Mouse (Mus musculus): ENCODE results near the gene Csrp2. TPM values are rescaled to one million over a fixed set of nuclear protein-coding genes. Genes with fewer than 3 reads are reported as not detected.

The Csrp2 gene
- polyA plus RNA-seq, 1 experiment: 9.7 TPM

DNA sequence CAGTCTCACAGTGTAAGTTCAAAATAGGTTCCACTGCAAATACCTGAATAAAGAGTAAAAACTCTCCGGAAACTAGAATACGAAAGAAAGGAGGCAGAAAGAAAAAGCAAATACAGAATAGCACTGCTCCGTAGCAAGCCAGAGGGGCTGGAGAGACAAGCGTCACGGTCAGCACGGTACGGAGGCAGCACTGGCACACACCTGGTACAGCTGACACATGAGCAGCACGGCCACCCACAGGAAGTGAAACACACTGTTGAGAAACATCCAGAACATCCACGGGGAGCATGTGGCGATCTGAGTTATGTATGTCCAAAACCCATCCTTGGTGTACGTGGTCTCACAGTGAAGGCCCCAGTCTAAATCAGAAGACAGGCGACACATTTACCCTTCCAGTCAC lies 26.4 kb downstream of the Csrp2 start:
- H3K27me3 ChIP-seq (ENCODE audit: control insufficient read depth, insufficient read depth, low read length): no peaks in the 10 kb centered on the region
- no peaks in the 10 kb centered on the region for H3K4me1 ChIP-seq (ENCODE audit: control insufficient read depth, insufficient read depth, insufficient read length)
- TF ChIP-seq POLR2A (IDR thresholded peaks at IDR 0.05; ENCODE audit: low read depth, low read length) (no peak), CTCF (IDR thresholded peaks at IDR 0.05; ENCODE audit: extremely low read depth, insufficient read depth, insufficient read length, insufficient replicate concordance) (no peak)
- no peak overlapping the region for H3K27ac ChIP-seq (ENCODE audit: insufficient read depth, low read length)
- DNase-seq (ENCODE audit: low read depth in 1 of 2, low spot score in 2 of 2): no peak
- peaks cover 23% of the 10 kb centered on the region for H3K36me3 ChIP-seq (ENCODE audit: control insufficient read depth, insufficient read depth, low read length)
- WGBS: 66% methylated on average over 12 of the region's 12 CpGs
- H3K4me3 ChIP-seq (ENCODE audit: extremely low read depth, insufficient read depth, insufficient read length): no peak overlapping the region

DNA sequence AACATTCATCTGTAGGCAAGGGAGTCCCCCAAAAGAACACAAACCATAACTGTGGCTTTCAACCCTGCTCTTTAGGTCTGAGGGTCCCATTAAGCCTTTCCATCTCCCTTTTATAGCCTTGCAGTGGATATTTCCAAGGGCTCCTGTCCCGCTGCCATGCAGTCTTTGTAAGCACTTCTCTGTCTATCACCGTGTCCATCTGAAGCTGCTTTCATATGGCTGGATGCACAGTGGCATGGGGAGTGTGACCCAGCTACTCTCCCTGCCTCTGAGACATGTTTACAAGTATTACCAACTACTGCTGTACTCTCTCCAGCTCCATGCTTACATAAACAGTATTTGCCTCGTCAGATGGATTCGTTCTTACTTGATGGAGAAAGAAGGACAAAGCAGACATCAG lies 28.0 kb downstream of the Csrp2 start:
- WGBS: 94% methylated on average over 4 of the region's 4 CpGs
- DNase-seq (ENCODE audit: low read depth in 1 of 2, low spot score in 2 of 2): no peak
- H3K27me3 ChIP-seq (ENCODE audit: control insufficient read depth, insufficient read depth, low read length): no peaks in the 10 kb centered on the region
- peaks cover 22% of the 10 kb centered on the region for H3K36me3 ChIP-seq (ENCODE audit: control insufficient read depth, insufficient read depth, low read length)
- H3K4me1 ChIP-seq (ENCODE audit: control insufficient read depth, insufficient read depth, insufficient read length): no peaks in the 10 kb centered on the region; the same call in 1 of the 2 replicates
- H3K27ac ChIP-seq (ENCODE audit: insufficient read depth, low read length): no peak overlapping the region
- no peak overlapping the region for H3K4me3 ChIP-seq (ENCODE audit: extremely low read depth, insufficient read depth, insufficient read length)
- TF ChIP-seq CTCF (IDR thresholded peaks at IDR 0.05; ENCODE audit: extremely low read depth, insufficient read depth, insufficient read length, insufficient replicate concordance) (no peak), POLR2A (IDR thresholded peaks at IDR 0.05; ENCODE audit: low read depth, low read length) (no peak)

DNA sequence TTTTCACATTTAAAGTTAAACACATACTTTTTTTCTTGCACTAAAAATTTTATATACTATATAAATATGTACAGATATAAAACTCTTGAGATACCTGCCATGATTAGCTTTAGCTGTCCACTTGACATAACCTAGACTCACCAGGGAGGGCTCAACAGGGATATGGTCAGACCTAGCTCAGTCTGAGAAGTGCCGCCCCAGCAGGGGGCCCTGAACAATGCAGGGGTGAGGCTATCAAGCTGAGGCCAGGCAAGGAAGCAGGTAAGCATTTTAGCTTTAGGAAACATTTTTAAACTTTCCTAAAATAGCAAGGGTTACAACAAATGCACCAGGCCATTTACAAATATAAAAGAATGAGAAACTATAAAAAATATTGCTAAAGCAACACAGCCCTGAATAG lies 31.5 kb downstream of the Csrp2 start:
- no peak overlapping the region for H3K27ac ChIP-seq (ENCODE audit: insufficient read depth, low read length)
- no peaks in the 10 kb centered on the region for H3K27me3 ChIP-seq (ENCODE audit: control insufficient read depth, insufficient read depth, low read length)
- DNase-seq (ENCODE audit: low read depth in 1 of 2, low spot score in 2 of 2): no peak
- no peak overlapping the region for H3K4me3 ChIP-seq (ENCODE audit: extremely low read depth, insufficient read depth, insufficient read length)
- TF ChIP-seq POLR2A (IDR thresholded peaks at IDR 0.05; ENCODE audit: low read depth, low read length): no peak
- H3K36me3 ChIP-seq (ENCODE audit: control insufficient read depth, insufficient read depth, low read length): peaks cover 14% of the 10 kb centered on the region
- 95% methylated on average over 1 of the region's 1 CpGs for WGBS
- H3K4me1 ChIP-seq (ENCODE audit: control insufficient read depth, insufficient read depth, insufficient read length): no peaks in the 10 kb centered on the region; the same call in 1 of the 2 replicates

DNA sequence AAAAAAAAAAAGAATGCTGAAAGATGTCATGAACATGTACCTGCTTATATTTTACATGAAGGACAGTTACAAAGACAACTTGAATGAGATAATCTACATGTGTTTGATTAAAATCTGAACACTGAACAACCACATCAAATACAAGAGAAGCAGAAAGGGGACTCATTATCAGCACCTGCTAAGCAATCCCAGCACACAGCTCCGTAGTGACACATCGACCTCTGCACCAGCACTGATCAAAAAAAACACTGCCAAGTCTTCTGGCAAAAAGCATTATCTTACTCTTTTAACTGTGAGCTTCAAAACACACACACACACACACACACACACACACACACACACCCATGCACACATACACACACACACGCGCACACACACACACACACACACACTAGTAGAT lies 32.2 kb downstream of the Csrp2 start:
- no peak for DNase-seq (ENCODE audit: low read depth in 1 of 2, low spot score in 2 of 2)
- H3K4me1 ChIP-seq (ENCODE audit: control insufficient read depth, insufficient read depth, insufficient read length): no peaks in the 10 kb centered on the region; the same call in 1 of the 2 replicates
- no peak for TF ChIP-seq CTCF (IDR thresholded peaks at IDR 0.05; ENCODE audit: extremely low read depth, insufficient read depth, insufficient read length, insufficient replicate concordance)
- TF ChIP-seq POLR2A (IDR thresholded peaks at IDR 0.05; ENCODE audit: low read depth, low read length): no peak
- no peak overlapping the region for H3K27ac ChIP-seq (ENCODE audit: insufficient read depth, low read length)
- WGBS: 80% methylated on average over 4 of the region's 4 CpGs
- H3K36me3 ChIP-seq (ENCODE audit: control insufficient read depth, insufficient read depth, low read length): peaks cover 15% of the 10 kb centered on the region
- H3K27me3 ChIP-seq (ENCODE audit: control insufficient read depth, insufficient read depth, low read length): no peaks in the 10 kb centered on the region
- H3K4me3 ChIP-seq (ENCODE audit: extremely low read depth, insufficient read depth, insufficient read length): no peak overlapping the region

DNA sequence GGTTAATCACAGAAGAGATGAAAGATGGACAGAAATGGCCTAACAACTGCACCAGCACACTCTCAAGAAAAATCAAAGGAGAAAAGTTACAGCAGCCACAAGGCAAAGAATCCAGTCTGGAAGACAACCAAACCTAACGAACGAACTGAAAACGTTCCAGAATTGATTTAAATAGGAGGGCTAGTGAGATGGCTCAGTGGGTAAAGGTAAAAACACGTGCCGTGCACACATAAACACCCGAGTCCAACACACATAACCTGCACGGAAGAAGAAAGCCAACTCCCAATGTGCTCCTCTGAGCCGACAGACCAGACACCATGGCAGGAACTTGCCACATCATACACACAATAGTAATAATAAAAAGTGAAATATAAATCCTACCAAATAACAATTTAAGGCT lies 32.7 kb downstream of the Csrp2 start:
- WGBS: 93% methylated on average over 8 of the region's 8 CpGs
- TF ChIP-seq POLR2A (IDR thresholded peaks at IDR 0.05; ENCODE audit: low read depth, low read length): no peak
- TF ChIP-seq CTCF (IDR thresholded peaks at IDR 0.05; ENCODE audit: extremely low read depth, insufficient read depth, insufficient read length, insufficient replicate concordance): no peak
- H3K27me3 ChIP-seq (ENCODE audit: control insufficient read depth, insufficient read depth, low read length): no peaks in the 10 kb centered on the region
- H3K4me3 ChIP-seq (ENCODE audit: extremely low read depth, insufficient read depth, insufficient read length): no peak overlapping the region
- H3K4me1 ChIP-seq (ENCODE audit: control insufficient read depth, insufficient read depth, insufficient read length): no peaks in the 10 kb centered on the region; the same call in 1 of the 2 replicates
- H3K27ac ChIP-seq (ENCODE audit: insufficient read depth, low read length): no peak overlapping the region
- DNase-seq (ENCODE audit: low read depth in 1 of 2, low spot score in 2 of 2): no peak
- peaks cover 15% of the 10 kb centered on the region for H3K36me3 ChIP-seq (ENCODE audit: control insufficient read depth, insufficient read depth, low read length)

DNA sequence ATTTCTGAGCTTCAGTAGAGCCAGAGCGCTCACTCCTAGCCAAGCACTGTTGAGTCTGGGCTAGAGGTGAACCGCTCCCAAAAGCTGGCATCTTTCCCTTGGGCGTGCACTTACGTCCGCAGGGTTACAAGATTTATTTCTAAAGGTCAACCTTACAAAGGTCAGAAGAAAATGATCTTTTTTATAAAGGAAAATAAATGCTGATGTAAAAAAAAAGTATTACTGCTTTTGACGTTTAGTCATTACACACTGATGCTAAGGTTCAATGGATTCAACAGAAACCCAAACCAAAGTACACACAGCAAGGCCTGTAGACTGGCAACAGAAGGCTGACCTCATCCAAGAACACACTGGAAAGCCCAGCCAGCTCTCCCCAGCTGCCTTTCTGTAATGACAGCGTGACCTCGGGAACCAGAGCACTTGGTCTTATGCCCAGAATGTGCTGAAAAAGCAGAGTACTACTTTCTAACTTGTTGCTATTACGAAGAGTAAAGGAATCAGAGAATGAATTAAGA lies 33.4 kb downstream of the Csrp2 start:
- no peaks in the 10 kb centered on the region for H3K27me3 ChIP-seq (ENCODE audit: control insufficient read depth, insufficient read depth, low read length)
- 87% methylated on average over 9 of the region's 9 CpGs for WGBS
- TF ChIP-seq POLR2A (IDR thresholded peaks at IDR 0.05; ENCODE audit: low read depth, low read length) (no peak), CTCF (IDR thresholded peaks at IDR 0.05; ENCODE audit: extremely low read depth, insufficient read depth, insufficient read length, insufficient replicate concordance) (no peak)
- H3K27ac ChIP-seq (ENCODE audit: insufficient read depth, low read length): no peak overlapping the region
- H3K4me1 ChIP-seq (ENCODE audit: control insufficient read depth, insufficient read depth, insufficient read length): no peaks in the 10 kb centered on the region; the same call in 1 of the 2 replicates
- peaks cover 12% of the 10 kb centered on the region for H3K36me3 ChIP-seq (ENCODE audit: control insufficient read depth, insufficient read depth, low read length)
- H3K4me3 ChIP-seq (ENCODE audit: extremely low read depth, insufficient read depth, insufficient read length): no peak overlapping the region
- no peak for DNase-seq (ENCODE audit: low read depth in 1 of 2, low spot score in 2 of 2)

DNA sequence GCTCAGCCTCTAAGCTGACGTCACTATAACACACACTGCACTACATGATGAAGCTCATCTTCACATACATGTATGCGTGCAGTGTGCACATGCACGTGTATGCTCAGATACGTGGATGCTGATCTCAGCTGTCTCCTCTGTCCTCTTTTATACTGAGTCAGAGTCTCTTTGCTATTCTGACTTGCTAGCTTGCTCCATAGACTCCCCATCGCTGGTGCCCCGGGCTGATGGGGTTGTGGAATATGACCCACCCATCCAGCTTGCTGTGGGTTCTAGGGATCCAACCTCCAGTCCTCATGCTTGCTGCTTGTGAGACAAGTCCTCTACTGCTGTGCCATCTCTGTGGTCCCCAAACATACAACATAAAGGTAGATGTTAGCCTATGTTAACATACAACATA lies 39.3 kb downstream of the Csrp2 start:
- Histone ChIP-seq H3K36me3 (ENCODE audit: control insufficient read depth, insufficient read depth, low read length) (peaks cover 18% of the 10 kb centered on the region), H3K4me3 (ENCODE audit: extremely low read depth, insufficient read depth, insufficient read length) (no peak overlapping the region), H3K4me1 (ENCODE audit: control insufficient read depth, insufficient read depth, insufficient read length) (no peaks in the 10 kb centered on the region), H3K27ac (ENCODE audit: insufficient read depth, low read length) (no peak overlapping the region), H3K27me3 (ENCODE audit: control insufficient read depth, insufficient read depth, low read length) (no peaks in the 10 kb centered on the region)
- 95% methylated on average over 6 of the region's 6 CpGs for WGBS
- no peak for TF ChIP-seq POLR2A (IDR thresholded peaks at IDR 0.05; ENCODE audit: low read depth, low read length)
- no peak for TF ChIP-seq CTCF (IDR thresholded peaks at IDR 0.05; ENCODE audit: extremely low read depth, insufficient read depth, insufficient read length, insufficient replicate concordance)
- DNase-seq (ENCODE audit: low read depth in 1 of 2, low spot score in 2 of 2): no peak

Measured in spleen, adult 2 months (tissue).